Mouse (Mus musculus): ENCODE measurements around the gene Sowahd. TPM values are rescaled to one million over a fixed set of nuclear protein-coding genes. Genes with fewer than 3 reads are reported as not detected.
A peak's percentile ranks its signal among the peaks of the same experiment; 100 is the strongest.
"Not testable (repeated sequence)": the region's sequence is repeated elsewhere in the genome, so short reads cannot be mapped to it uniquely, and the experiment has no call there.

Gene Sowahd
- polyA plus RNA-seq, 1 experiment from 2014 or later, result not detected

DNA sequence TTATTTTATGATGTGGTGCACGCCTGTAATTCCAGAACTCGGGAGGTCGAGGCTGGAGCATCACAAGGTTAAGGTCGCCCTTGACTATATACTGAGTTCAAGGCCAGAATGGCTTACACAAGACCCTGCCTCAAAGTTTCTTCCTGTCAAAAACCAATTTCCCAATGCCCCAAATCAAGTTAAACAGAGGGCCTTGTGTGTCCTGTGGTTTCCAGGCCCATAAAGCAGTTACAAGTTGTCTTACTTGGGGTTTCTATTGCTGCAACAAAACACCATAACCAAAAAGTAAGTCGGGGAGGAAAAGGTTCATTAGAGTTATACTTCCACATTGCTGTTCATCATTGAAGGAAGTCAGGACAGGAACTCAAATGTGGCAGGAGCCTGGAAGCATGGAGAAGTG, 20.1 kb downstream of the Sowahd start:
- 90% methylated on average over 5 of the region's 5 CpGs for WGBS
- H3K27me3 ChIP-seq, result no peaks in the 10 kb centered on the region
- ATAC-seq (ENCODE audit: low FRiP score, low read depth), result no peak
- no peaks in the 10 kb centered on the region for H3K36me3 ChIP-seq
- no peak overlapping the region for H3K27ac ChIP-seq (replicated peaks)
- H3K9me3 ChIP-seq, result no peaks in the 10 kb centered on the region
- H3K4me1 ChIP-seq (replicated peaks), result no peaks in the 10 kb centered on the region
- H3K9ac ChIP-seq, result no peak overlapping the region
- no peak overlapping the region for H3K4me3 ChIP-seq
- no peak overlapping the region for H3K4me2 ChIP-seq

DNA sequence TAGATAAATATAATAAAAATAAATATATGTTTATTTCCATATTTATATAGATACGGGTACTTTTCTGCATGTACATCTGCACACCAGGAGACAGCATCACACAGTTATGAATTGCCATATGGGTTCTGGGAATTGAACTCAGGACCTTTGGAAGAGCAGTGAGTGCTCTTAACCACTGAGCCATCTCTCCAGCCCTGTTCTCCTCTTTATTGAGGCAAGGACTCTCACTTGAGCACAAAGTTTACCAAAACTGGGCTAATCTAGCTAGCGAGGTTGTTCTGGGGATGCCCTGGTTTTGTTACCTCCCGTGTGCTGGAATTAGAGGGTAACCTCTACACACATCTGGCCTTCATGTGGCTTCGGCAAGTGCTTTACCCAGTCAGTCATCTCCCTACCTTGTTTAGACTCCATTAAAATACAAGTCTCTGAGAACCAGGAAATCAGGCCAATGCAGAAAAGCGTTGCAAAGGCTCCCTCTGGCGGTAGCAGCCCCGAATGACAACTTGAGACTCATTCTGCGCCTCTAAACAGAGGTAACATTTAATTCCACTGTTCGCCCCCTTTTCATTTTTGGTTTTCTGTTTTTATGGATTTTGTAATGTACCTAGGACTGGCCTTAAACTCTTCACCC, 25.7 kb downstream of the Sowahd start:
- H3K4me1 ChIP-seq (replicated peaks), result no peaks in the 10 kb centered on the region
- H3K9me3 ChIP-seq, result no peaks in the 10 kb centered on the region
- no peak overlapping the region for H3K9ac ChIP-seq
- no peaks in the 10 kb centered on the region for H3K27me3 ChIP-seq
- no peaks in the 10 kb centered on the region for H3K36me3 ChIP-seq
- ATAC-seq (ENCODE audit: low FRiP score, low read depth), result peak; percentile 51; the same call in 1 of the 2 replicates
- H3K27ac ChIP-seq (replicated peaks), result no peak overlapping the region
- no peak overlapping the region for H3K4me3 ChIP-seq
- no peak overlapping the region for H3K4me2 ChIP-seq
- 35% methylated on average over 9 of the region's 9 CpGs for WGBS

DNA sequence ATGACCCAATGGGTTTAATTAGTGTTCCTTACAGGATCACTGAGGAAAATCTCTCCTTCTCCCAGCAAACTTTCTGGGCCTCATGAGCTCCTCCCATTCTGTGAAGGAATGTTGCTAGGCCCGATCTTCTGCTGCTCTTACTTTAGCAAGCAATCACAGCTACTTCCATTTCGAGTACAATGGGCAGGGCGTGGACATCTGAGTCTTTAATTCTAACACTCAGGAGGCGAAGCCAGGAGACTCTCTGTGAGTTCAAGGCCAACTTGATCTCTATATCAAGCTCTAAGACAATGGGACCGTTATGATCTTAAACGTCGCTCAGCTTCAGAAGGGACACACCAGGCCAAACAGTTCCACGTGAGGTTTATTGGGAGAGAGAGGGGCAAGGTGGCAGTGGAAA, 28.0 kb downstream of the Sowahd start:
- H3K4me1 ChIP-seq (replicated peaks), result no peaks in the 10 kb centered on the region
- no peak overlapping the region for H3K27ac ChIP-seq (replicated peaks)
- no peak for ATAC-seq (ENCODE audit: low FRiP score, low read depth)
- no peak overlapping the region for H3K4me3 ChIP-seq
- 83% methylated on average over 8 of the region's 8 CpGs for WGBS
- no peaks in the 10 kb centered on the region for H3K27me3 ChIP-seq
- H3K9ac ChIP-seq, result no peak overlapping the region
- no peaks in the 10 kb centered on the region for H3K9me3 ChIP-seq
- H3K4me2 ChIP-seq, result no peak overlapping the region
- H3K36me3 ChIP-seq, result peaks cover 3% of the 10 kb centered on the region; the same call in 1 of the 2 replicates

DNA sequence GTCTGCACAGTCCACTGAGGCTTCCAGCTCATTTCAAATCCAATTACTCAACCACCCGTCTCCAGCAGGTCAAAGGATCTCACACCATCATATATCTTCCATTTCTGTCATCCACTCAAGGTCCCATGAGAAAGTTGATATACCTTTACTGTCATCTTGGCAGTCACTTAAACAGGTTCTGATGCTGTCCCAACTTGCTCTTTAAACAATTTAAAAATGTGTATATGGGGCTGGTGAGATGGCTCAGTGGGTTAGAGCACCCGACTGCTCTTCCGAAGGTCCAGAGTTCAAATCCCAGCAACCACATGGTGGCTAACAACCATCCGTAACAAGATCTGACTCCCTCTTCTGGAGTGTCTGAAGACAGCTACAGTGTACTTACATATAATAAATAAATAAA, 31.7 kb downstream of the Sowahd start:
- WGBS, result 70% methylated on average over 4 of the region's 4 CpGs
- ATAC-seq (ENCODE audit: low FRiP score, low read depth), result not testable (repeated sequence)

DNA sequence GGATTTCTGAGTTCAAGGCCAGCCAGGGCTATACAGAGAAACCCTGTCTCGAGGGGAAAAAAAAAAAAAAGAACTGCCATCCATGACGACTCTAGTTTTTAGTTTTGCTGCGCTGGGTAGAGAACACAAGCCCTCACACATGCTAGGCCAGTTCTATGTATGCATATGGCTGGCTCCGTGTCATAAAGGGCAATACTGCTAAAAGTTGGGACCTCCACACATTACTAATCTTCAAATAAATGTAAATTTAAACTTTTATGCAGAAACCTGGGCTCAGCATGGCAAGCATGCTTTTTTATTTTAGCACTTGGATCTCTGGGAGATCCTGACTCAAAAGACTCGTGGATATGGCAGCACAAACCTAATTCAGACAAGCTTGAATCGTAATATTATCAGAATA, 32.5 kb downstream of the Sowahd start:
- no peak overlapping the region for H3K9ac ChIP-seq
- no peaks in the 10 kb centered on the region for H3K27me3 ChIP-seq
- WGBS, result 56% methylated on average over 6 of the region's 6 CpGs
- ATAC-seq (ENCODE audit: low FRiP score, low read depth), result no peak
- no peak overlapping the region for H3K4me3 ChIP-seq
- peaks cover 7% of the 10 kb centered on the region; the same call in 1 of the 2 replicates for H3K36me3 ChIP-seq
- H3K4me2 ChIP-seq, result no peak overlapping the region
- H3K27ac ChIP-seq (replicated peaks), result no peak overlapping the region
- peaks cover 9% of the 10 kb centered on the region for H3K4me1 ChIP-seq (replicated peaks)
- H3K9me3 ChIP-seq, result no peaks in the 10 kb centered on the region

More for the DNA sequence above, 31.7 kb downstream of the Sowahd start:
- not testable (repeated sequence) for H3K27me3 ChIP-seq; H3K36me3 ChIP-seq; H3K4me2 ChIP-seq; H3K4me1 ChIP-seq (replicated peaks); H3K9ac ChIP-seq; H3K27ac ChIP-seq (replicated peaks); H3K9me3 ChIP-seq; H3K4me3 ChIP-seq

DNA sequence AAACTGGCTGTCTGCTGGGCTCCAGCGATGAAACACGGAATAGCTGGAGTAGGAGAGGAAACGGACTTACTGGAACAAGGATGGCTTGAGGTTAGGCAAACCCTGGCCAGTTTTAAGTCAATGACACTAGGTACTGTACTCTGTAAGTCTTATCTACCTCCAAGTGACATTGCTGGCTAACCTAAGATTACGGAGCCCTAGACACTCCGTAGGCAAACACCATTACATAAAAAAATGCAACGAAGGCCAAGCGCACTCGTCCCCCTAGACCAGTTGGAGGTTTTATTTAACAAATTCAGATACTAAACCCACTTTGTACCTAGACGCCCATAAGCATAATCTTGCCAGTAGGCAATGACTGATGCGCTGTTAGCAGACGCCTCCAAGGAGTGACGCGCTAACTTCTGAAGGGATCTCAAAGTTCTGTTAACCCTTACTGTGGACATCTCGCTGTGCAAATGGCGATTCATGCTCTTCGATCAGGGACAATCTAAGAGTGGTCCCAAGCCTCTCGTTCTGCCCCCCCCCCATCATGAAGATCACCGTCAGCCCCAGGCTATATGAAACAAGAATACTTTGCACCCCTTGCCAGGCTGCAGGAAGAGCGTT, 35.8 kb downstream of the Sowahd start:
- peak overlapping the region; percentile 53 for H3K4me3 ChIP-seq
- peaks cover 9% of the 10 kb centered on the region for H3K4me1 ChIP-seq (replicated peaks)
- peak; percentile 24 for ATAC-seq (ENCODE audit: low FRiP score, low read depth)
- H3K27ac ChIP-seq (replicated peaks), result peak overlapping the region; percentile 91
- H3K9ac ChIP-seq, result peak overlapping the region; percentile 66
- H3K4me2 ChIP-seq, result peak overlapping the region; percentile 56
- no peaks in the 10 kb centered on the region for H3K9me3 ChIP-seq
- 25% methylated on average over 19 of the region's 19 CpGs for WGBS
- H3K36me3 ChIP-seq, result peaks cover 7% of the 10 kb centered on the region; the same call in 1 of the 2 replicates
- H3K27me3 ChIP-seq, result no peaks in the 10 kb centered on the region

DNA sequence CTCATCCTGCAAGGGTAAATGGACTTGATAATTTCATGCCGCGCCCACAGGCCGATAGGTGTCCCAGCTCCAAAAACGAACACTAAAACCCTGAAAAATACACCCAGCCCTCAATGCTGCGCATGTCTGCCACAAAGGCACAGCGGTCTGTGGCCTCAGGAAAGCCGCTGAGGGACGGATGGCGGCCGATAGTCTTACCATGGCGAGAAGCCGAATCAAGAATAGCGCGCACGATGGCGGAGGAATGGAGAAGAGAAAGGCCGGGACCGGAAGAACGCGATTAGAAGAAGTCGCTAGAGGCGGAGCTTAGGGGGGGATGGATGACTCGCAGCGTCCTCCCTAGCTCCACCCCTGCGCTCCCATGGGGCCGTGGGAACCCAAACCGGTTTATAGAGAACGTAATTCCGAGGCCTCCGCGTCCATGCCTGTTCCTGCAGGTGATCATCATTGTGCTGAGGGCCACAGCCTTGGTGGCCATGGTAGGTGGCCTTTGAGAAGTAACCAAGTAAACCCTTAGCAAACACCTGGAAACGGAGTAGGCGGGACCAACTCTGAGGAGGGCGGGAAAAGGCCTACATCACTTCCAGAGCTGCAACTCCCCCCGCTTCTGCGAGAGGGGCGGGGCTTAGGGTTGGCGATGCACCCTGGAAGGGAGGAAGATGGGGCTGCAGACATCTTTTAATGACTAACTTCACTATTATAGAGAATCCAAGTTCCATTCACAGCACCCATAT, 36.4 kb downstream of the Sowahd start, which contains the start of gene Rpl39:
Gene Rpl39, minus strand, starts transcription at position 476 of the 734 bp plus-strand sequence.
- Histone ChIP-seq H3K4me2 (peak within 1 kb of the TSS; percentile 56), H3K36me3 (peaks cover 7% of the 10 kb centered on the region; the same call in 1 of the 2 replicates), H3K4me1 (replicated peaks) (peaks cover 9% of the 10 kb centered on the region), H3K9ac (peak within 1 kb of the TSS; percentile 66), H3K9me3 (no peaks in the 10 kb centered on the region), H3K27me3 (no peaks in the 10 kb centered on the region), H3K27ac (replicated peaks) (peak within 1 kb of the TSS; percentile 91), H3K4me3 (peak within 1 kb of the TSS; percentile 53)
- 16% methylated on average over 38 of the region's 38 CpGs for WGBS
- peak; percentile 96 for ATAC-seq (ENCODE audit: low FRiP score, low read depth)

DNA sequence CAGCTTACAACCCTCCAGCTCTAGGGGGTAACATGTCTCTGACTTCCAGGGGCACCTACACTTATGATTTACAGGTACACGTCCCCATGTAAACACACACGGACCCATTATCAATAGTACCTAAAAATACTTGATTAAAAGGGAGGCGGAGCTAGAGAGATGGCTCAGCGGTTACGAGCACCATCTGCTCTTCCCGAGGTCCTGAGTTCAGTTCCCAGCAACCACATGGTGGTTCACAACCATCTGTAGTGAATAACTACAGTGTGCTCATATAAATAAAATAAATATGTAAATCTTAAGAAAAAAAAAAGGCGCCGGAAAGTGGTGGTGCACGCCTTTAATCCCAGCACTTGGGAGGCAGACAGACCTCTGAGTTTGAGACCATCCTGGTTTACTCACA, 37.0 kb downstream of the Sowahd start:
- ATAC-seq (ENCODE audit: low FRiP score, low read depth), result no peak; the same call in 1 of the 2 replicates

DNA sequence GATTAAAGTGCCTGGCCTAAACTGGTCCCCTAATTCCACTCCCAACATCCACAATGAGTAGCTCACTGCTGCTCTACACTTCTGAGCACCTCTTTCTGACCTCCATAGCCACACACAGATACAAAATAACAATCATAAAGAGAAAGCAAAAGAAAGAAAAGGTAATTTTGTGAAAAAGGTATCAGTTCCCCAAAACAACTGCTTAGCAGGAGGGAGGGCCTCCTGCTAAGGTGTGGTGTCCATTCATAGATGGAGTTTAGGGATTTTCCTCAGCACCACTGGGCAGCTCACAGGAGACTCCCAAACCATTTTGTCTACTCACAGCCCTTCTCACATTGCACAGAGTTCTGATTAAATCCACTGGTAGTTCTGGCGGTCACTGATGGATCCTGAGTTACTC, 40.1 kb downstream of the Sowahd start:
- Histone ChIP-seq H3K27me3 (no peaks in the 10 kb centered on the region), H3K4me3 (no peak overlapping the region), H3K4me1 (replicated peaks) (no peaks in the 10 kb centered on the region), H3K27ac (replicated peaks) (no peak overlapping the region), H3K4me2 (no peak overlapping the region), H3K36me3 (no peaks in the 10 kb centered on the region; the same call in 1 of the 2 replicates), H3K9ac (no peak overlapping the region), H3K9me3 (no peaks in the 10 kb centered on the region)
- 88% methylated on average over 1 of the region's 1 CpGs for WGBS
- no peak for ATAC-seq (ENCODE audit: low FRiP score, low read depth)

More for the DNA sequence above, 37.0 kb downstream of the Sowahd start:
- no peaks in the 10 kb centered on the region for H3K27me3 ChIP-seq
- WGBS, result 26% methylated on average over 9 of the region's 9 CpGs
- H3K9me3 ChIP-seq, result no peaks in the 10 kb centered on the region
- H3K36me3 ChIP-seq, result peaks cover 7% of the 10 kb centered on the region; the same call in 1 of the 2 replicates
- H3K27ac ChIP-seq (replicated peaks), result peak overlapping the region; percentile 91
- peak overlapping the region; percentile 53 for H3K4me3 ChIP-seq
- peak overlapping the region; percentile 4; the same call in 1 of the 2 replicates for H3K9ac ChIP-seq
- peaks cover 9% of the 10 kb centered on the region for H3K4me1 ChIP-seq (replicated peaks)
- H3K4me2 ChIP-seq, result peak overlapping the region; percentile 56

DNA sequence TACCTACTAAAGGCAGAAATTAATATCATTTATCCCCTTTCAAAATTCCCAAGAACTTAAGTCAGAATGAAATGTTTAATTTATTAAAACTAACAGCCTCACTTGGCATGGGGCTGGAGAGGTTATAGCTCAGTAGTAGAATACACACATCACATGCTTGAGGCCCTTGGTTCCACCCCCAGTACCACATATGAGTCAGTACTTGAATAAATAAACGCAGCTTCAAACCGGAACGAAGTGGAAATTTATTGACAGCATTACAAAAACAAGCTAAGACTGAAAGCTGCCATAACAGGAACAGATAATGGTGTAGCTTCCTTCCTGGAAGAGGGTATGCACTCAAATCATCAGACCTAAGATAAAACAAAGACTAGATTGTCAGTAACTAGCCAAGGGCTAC, 42.8 kb downstream of the Sowahd start:
- WGBS, result 91% methylated on average over 3 of the region's 3 CpGs
- H3K9me3 ChIP-seq, result no peaks in the 10 kb centered on the region
- no peak for ATAC-seq (ENCODE audit: low FRiP score, low read depth)
- H3K4me3 ChIP-seq, result no peak overlapping the region
- H3K27me3 ChIP-seq, result no peaks in the 10 kb centered on the region
- no peak overlapping the region for H3K27ac ChIP-seq (replicated peaks)
- H3K9ac ChIP-seq, result no peak overlapping the region
- H3K36me3 ChIP-seq, result peaks cover 1% of the 10 kb centered on the region
- H3K4me2 ChIP-seq, result no peak overlapping the region
- H3K4me1 ChIP-seq (replicated peaks), result no peaks in the 10 kb centered on the region

DNA sequence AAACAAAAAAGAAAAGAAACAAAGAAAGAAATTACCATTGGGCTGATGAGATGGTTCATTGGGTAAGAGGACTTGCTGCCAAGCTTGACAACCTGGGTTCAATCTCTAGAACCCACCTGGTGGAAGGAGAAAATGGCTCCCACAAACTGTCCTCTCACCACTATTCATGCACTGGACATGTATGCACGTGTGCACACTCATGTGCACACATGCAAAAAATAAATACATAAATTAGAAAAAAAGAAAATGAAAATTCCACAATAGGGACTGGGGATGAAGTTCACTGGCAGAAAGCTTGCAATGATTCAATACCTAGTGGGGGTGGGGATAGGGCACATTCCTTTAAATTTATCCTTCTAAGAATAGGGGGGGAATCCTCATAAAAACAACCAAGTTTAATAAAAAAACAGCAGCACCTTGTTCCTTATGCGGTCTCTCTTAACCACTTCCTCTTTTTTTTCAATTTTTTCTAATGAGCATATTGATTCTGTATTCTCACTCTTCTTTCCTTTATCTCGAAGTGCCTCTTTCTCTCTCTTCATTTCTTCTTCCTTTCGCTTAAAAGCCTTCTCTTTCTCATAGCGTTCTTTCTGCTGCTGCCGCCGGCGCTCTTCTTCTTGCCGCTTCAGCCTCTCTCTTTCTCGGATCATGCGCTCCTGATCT, 46.6 kb downstream of the Sowahd start:
- Histone ChIP-seq H3K9ac (no peak overlapping the region), H3K36me3 (peaks cover 4% of the 10 kb centered on the region), H3K4me3 (no peak overlapping the region), H3K4me1 (replicated peaks) (no peaks in the 10 kb centered on the region), H3K4me2 (no peak overlapping the region), H3K9me3 (no peaks in the 10 kb centered on the region), H3K27ac (replicated peaks) (no peak overlapping the region), H3K27me3 (no peaks in the 10 kb centered on the region)
- ATAC-seq (ENCODE audit: low FRiP score, low read depth), result no peak
- 97% methylated on average over 11 of the region's 11 CpGs for WGBS

Measured in hindbrain, embryonic 15.5 days (tissue).